Mouse (Mus musculus) MEL (cell line): Measurements from ENCODE around the gene Srgap1. TPM values are rescaled to one million over a fixed set of nuclear protein-coding genes. Genes with fewer than 3 reads are reported as not detected.
A peak's percentile ranks its signal among the peaks of the same experiment; 100 is the strongest.

Experiments
- DNase-seq: peaks from one replicate; pipeline ENCODE4 v3.0.0; 2011; ENCODE audit warnings: low read depth, low spot score
- H3K27ac ChIP-seq: 2 replicates; pipeline ENCODE4 v1.5.1; 2012; ENCODE audit warnings: low read depth, mild to moderate bottlenecking, control low read depth, low read length, moderate library complexity; ENCODE audit not compliant: control insufficient read depth
- H3K27me3 ChIP-seq, 2 experiments: fragments of 150-350 bp in 1 of 2; sonication (generic) in 1 of 2; 2 replicates each; pipeline ENCODE4 v1.6.1; 2012; ENCODE audit warnings: low read length in 2 of 2, mild to moderate bottlenecking in 2 of 2, improper control_type of control experiment in 1 of 2, moderate library complexity in 1 of 2; ENCODE audit not compliant: insufficient read depth in 2 of 2, control insufficient read depth in 1 of 2
- H3K36me3 ChIP-seq, 2 experiments: 2 replicates each; pipeline ENCODE4 v1.6.1; 2012 to 2014; ENCODE audit warnings: low read length in 2 of 2, improper control_type of control experiment in 1 of 2, inconsistent platforms in 1 of 2, mild to moderate bottlenecking in 1 of 2; ENCODE audit not compliant: insufficient read depth in 2 of 2, control insufficient read depth in 1 of 2
- H3K4me1 ChIP-seq, 2 experiments: fragments of 150-350 bp in 1 of 2; sonication (generic) in 1 of 2; 2 replicates each; pipeline ENCODE4 v1.6.1; 2012; ENCODE audit warnings: low read length in 2 of 2, improper control_type of control experiment in 1 of 2, mild to moderate bottlenecking in 1 of 2; ENCODE audit not compliant: insufficient read depth in 2 of 2, control insufficient read depth in 1 of 2
- H3K4me3 ChIP-seq, 2 experiments: fragments of 150-350 bp in 1 of 2; sonication (generic) in 1 of 2; 2 replicates each; pipeline ENCODE4 v1.5.1; 2012; ENCODE audit warnings: low read depth in 2 of 2, low read length in 2 of 2, mild to moderate bottlenecking in 2 of 2, moderate library complexity in 2 of 2, control low read depth in 1 of 2, improper control_type of control experiment in 1 of 2; ENCODE audit not compliant: control insufficient read depth in 1 of 2, insufficient read depth in 1 of 2
- H3K79me2 ChIP-seq: 2 replicates; pipeline ENCODE4 v1.6.1; 2012; ENCODE audit warnings: mild to moderate bottlenecking, low read length, moderate library complexity; ENCODE audit not compliant: control insufficient read depth, poor library complexity, insufficient read depth
- H3K9ac ChIP-seq: 2 replicates; pipeline ENCODE4 v1.6.1; 2012; ENCODE audit warnings: low read depth, mild to moderate bottlenecking, control low read depth, low read length, moderate library complexity; ENCODE audit not compliant: control insufficient read depth, poor library complexity, severe bottlenecking
- H3K9me3 ChIP-seq: fragments of 150-350 bp; sonication (generic); replicated peaks from 2 replicates; pipeline ENCODE4 v1.6.1; 2012; ENCODE audit warnings: mild to moderate bottlenecking, low read length, improper control_type of control experiment, moderate library complexity; ENCODE audit not compliant: insufficient read depth
- BHLHE40 ChIP-seq: IDR thresholded peaks from 2 replicates; pipeline ENCODE4 v1.6.1; 2012; ENCODE audit warnings: low read depth, mild to moderate bottlenecking, inconsistent platforms, low read length, improper control_type of control experiment, borderline replicate concordance
- CHD2 ChIP-seq: IDR thresholded peaks from 2 replicates; pipeline ENCODE4 v1.6.1; 2011; ENCODE audit warnings: low read length, improper control_type of control experiment
- E2F4 ChIP-seq: IDR thresholded peaks from 2 replicates; pipeline ENCODE4 v1.6.1; 2011; ENCODE audit warnings: low read depth, low read length, improper control_type of control experiment, borderline replicate concordance
- ELF1 ChIP-seq: IDR thresholded peaks from 2 replicates; pipeline ENCODE4 v1.6.1; 2014; ENCODE audit warnings: low read depth, mild to moderate bottlenecking, inconsistent platforms, low read length, improper control_type of control experiment, moderate library complexity
- EP300 ChIP-seq, 2 experiments: IDR thresholded peaks; 2 replicates each; pipeline ENCODE4 v1.6.1; 2011; ENCODE audit warnings: improper control_type of control experiment in 2 of 2, low read length in 2 of 2, low read depth in 1 of 2, mild to moderate bottlenecking in 1 of 2
- HCFC1 ChIP-seq: IDR thresholded peaks from 2 replicates; pipeline ENCODE4 v1.6.1; 2012; ENCODE audit warnings: low read depth, mild to moderate bottlenecking, inconsistent platforms, low read length, improper control_type of control experiment, moderate library complexity
- JUND ChIP-seq: IDR thresholded peaks from 2 replicates; pipeline ENCODE4 v1.6.1; 2011; ENCODE audit warnings: low read depth, mild to moderate bottlenecking, improper control_type of control experiment, low read length
- KAT2A ChIP-seq: conservative IDR thresholded peaks from 2 replicates; pipeline ENCODE4 v1.6.1; 2012; ENCODE audit warnings: low read depth, low read length, improper control_type of control experiment, inconsistent platforms
- MAFK ChIP-seq: IDR thresholded peaks from 2 replicates; pipeline ENCODE4 v1.6.1; 2011; ENCODE audit warnings: low read depth, mild to moderate bottlenecking, low read length, improper control_type of control experiment, borderline replicate concordance
- MAX ChIP-seq: IDR thresholded peaks from 2 replicates; pipeline ENCODE4 v1.6.1; 2011; ENCODE audit warnings: low read length, improper control_type of control experiment
- MXI1 ChIP-seq: IDR thresholded peaks from 2 replicates; pipeline ENCODE4 v1.6.1; 2011; ENCODE audit warnings: mild to moderate bottlenecking, low read depth, low read length, improper control_type of control experiment
- MYC ChIP-seq: IDR thresholded peaks from 2 replicates; pipeline ENCODE4 v1.6.1; 2011; ENCODE audit warnings: low read depth, mild to moderate bottlenecking, low read length, improper control_type of control experiment, moderate library complexity
- NRF1 ChIP-seq: IDR thresholded peaks from 2 replicates; pipeline ENCODE4 v1.6.1; 2014; ENCODE audit warnings: low read depth, mild to moderate bottlenecking, inconsistent platforms, low read length, improper control_type of control experiment, moderate library complexity; ENCODE audit not compliant: poor library complexity, insufficient read depth, severe bottlenecking
- POLR2AphosphoS2 ChIP-seq: IDR thresholded peaks from 2 replicates; pipeline ENCODE4 v1.6.1; 2011; ENCODE audit warnings: low read length, improper control_type of control experiment
- POLR2AphosphoS5 ChIP-seq: IDR thresholded peaks from 2 replicates; pipeline ENCODE4 v1.6.1; 2012; ENCODE audit warnings: low read depth, borderline replicate concordance, mild to moderate bottlenecking, inconsistent platforms, low read length, moderate library complexity, mixed read lengths
- RAD21 ChIP-seq: IDR thresholded peaks from 2 replicates; pipeline ENCODE4 v1.6.1; 2011; ENCODE audit warnings: mild to moderate bottlenecking, low read depth, low read length, improper control_type of control experiment
- RCOR1 ChIP-seq: IDR thresholded peaks from 2 replicates; pipeline ENCODE4 v1.6.1; 2012; ENCODE audit warnings: low read depth, mild to moderate bottlenecking, inconsistent platforms, low read length, improper control_type of control experiment
- SIN3A ChIP-seq: IDR thresholded peaks from 2 replicates; pipeline ENCODE4 v1.6.1; 2012; ENCODE audit warnings: low read length, improper control_type of control experiment, inconsistent platforms
- TAL1 ChIP-seq: IDR thresholded peaks from 2 replicates; pipeline ENCODE4 v1.6.1; 2012; ENCODE audit warnings: mild to moderate bottlenecking, inconsistent platforms, low read length, moderate library complexity, mixed read lengths
- TCF12 ChIP-seq: IDR thresholded peaks from 2 replicates; pipeline ENCODE4 v1.6.1; 2014; ENCODE audit warnings: low read depth, mild to moderate bottlenecking, inconsistent platforms, low read length, improper control_type of control experiment, moderate library complexity
- UBTF ChIP-seq: IDR thresholded peaks from 2 replicates; pipeline ENCODE4 v1.6.1; 2012; ENCODE audit warnings: low read depth, mild to moderate bottlenecking, inconsistent platforms, low read length, improper control_type of control experiment, moderate library complexity, borderline replicate concordance; ENCODE audit not compliant: insufficient read depth
- USF1 ChIP-seq: IDR thresholded peaks from 2 replicates; pipeline ENCODE4 v1.6.1; 2014; ENCODE audit warnings: low read depth, mild to moderate bottlenecking, inconsistent platforms, low read length, improper control_type of control experiment, moderate library complexity
- USF2 ChIP-seq, 2 experiments: IDR thresholded peaks; 2 replicates each; pipeline ENCODE4 v1.6.1; 2011 to 2012; ENCODE audit warnings: improper control_type of control experiment in 2 of 2, low read length in 2 of 2, borderline replicate concordance in 1 of 2, inconsistent platforms in 1 of 2, low read depth in 1 of 2, mild to moderate bottlenecking in 1 of 2; ENCODE audit not compliant: insufficient read depth in 1 of 2
- ZC3H11A ChIP-seq: IDR thresholded peaks from 2 replicates; pipeline ENCODE4 v1.6.1; 2012; ENCODE audit warnings: low read depth, mild to moderate bottlenecking, inconsistent platforms, low read length, improper control_type of control experiment
- ZNF384 ChIP-seq: IDR thresholded peaks from 2 replicates; pipeline ENCODE4 v1.6.1; 2012; ENCODE audit warnings: low read depth, mild to moderate bottlenecking, inconsistent platforms, low read length, improper control_type of control experiment
- polyA plus RNA-seq, 2 experiments: library from polyadenylated mRNA; stranded (reverse) in 1 of 2; unstranded in 1 of 2; fragments of >175 nt in 1 of 2; fragments of >200 nt in 1 of 2; gene quantifications; 2 replicates each; pipeline versions ENCODE4 v1.2.1 to v1.2.4; 2012; ENCODE audit warnings: low replicate concordance in 2 of 2, low read depth in 1 of 2; ENCODE audit not compliant: insufficient read length in 2 of 2, insufficient read depth in 1 of 2, missing spikeins in 1 of 2
- total RNA-seq: library from RNA; depleted of rRNA; stranded (reverse); fragments of 300-350 nt; gene quantifications from 2 replicates; pipeline ENCODE4 v1.2.3, GENCODE M21; 2012; rRNA removed

The Srgap1 gene
- not detected in 2 replicates for total RNA-seq
- polyA plus RNA-seq = not detected

GRCm38 (mm10) chr10:122046904-122047726, at the start of gene Srgap1:
Gene Srgap1 (minus strand): TSS chr10:122047315.
- H3K4me3 ChIP-seq = no peak within 1 kb of the TSS
- H3K79me2 ChIP-seq = no peaks in the 10 kb centered on the region
- H3K9me3 ChIP-seq = no peaks in the 10 kb centered on the region
- no peak within 1 kb of the TSS for H3K9ac ChIP-seq
- TF ChIP-seq UBTF (no peak), EP300 (IDR thresholded peaks at IDR 0.05; ENCODE audit: low read depth in 1 of 2, low read length in 2 of 2) (no peak)
- DNase-seq = no peak
- no peak within 1 kb of the TSS for H3K27ac ChIP-seq
- H3K4me1 ChIP-seq = no peaks in the 10 kb centered on the region
- no peaks in the 10 kb centered on the region for H3K36me3 ChIP-seq
- H3K27me3 ChIP-seq = no peaks in the 10 kb centered on the region

- DNase-seq = peak; percentile 70
Measured at GRCm38 (mm10) chr10:122096462-122096979, 49.4 kb upstream of the Srgap1 start.

More at GRCm38 (mm10) chr10:122096462-122096979, 49.4 kb upstream of the Srgap1 start:
- no peak overlapping the region for H3K27ac ChIP-seq
- H3K79me2 ChIP-seq = peaks cover 2% of the 10 kb centered on the region
- H3K4me1 ChIP-seq = peaks cover 3 to 4% of the 10 kb centered on the region in 2 experiments
- no peak for TF ChIP-seq BHLHE40
- TF ChIP-seq ZNF384 = peak; percentile 66
- no peak for TF ChIP-seq RCOR1
- TF ChIP-seq TCF12 = no peak
- TF ChIP-seq POLR2AphosphoS5 = no peak
- no peak for TF ChIP-seq MAFK
- TF ChIP-seq USF2 (IDR thresholded peaks at IDR 0.05; ENCODE audit: borderline replicate concordance in 1 of 2, insufficient read depth in 1 of 2, low read depth in 1 of 2, low read length in 2 of 2) = 0 out of 4 replicates have a peak, but pooled peaks of 1 of the 2 experiments have one; percentile 31
- TF ChIP-seq JUND = no peak
- no peak for TF ChIP-seq KAT2A
- peak; percentile 57 for TF ChIP-seq MAX
- no peak for TF ChIP-seq EP300 (IDR thresholded peaks at IDR 0.05; ENCODE audit: low read depth in 1 of 2, low read length in 2 of 2)
- 0 out of 2 replicates have a peak, but pooled peaks have one; percentile 14 for TF ChIP-seq NRF1
- no peak for TF ChIP-seq ZC3H11A
- TF ChIP-seq POLR2AphosphoS2 = no peak
- peak; percentile 86 for TF ChIP-seq USF1
- TF ChIP-seq RAD21 = no peak
- peak; percentile 62; the same call in 1 of the 2 replicates for TF ChIP-seq MYC
- TF ChIP-seq SIN3A = no peak
- TF ChIP-seq UBTF = no peak
- TF ChIP-seq MXI1 = peak; percentile 31; the same call in 1 of the 2 replicates
- TF ChIP-seq CHD2 = no peak
- no peak for TF ChIP-seq ELF1
- TF ChIP-seq E2F4 = no peak
- peak; percentile 12; the same call in 1 of the 2 replicates for TF ChIP-seq HCFC1
- TF ChIP-seq TAL1 = no peak
- peaks cover 2 to 8% of the 10 kb centered on the region in 2 experiments; a peak in 3 of 4 replicates for H3K36me3 ChIP-seq
- H3K9ac ChIP-seq = peak overlapping the region; percentile 76
- H3K4me3 ChIP-seq = peak overlapping the region; percentile 84 to 86
- no peaks in the 10 kb centered on the region for H3K9me3 ChIP-seq
- H3K27me3 ChIP-seq = no peaks in the 10 kb centered on the region
